ENCODE assay signal across 8 mouse cellular contexts in genomic region chr2:31636742-31637141, GRCm38 (mm10). TPM values are rescaled to one million over a fixed set of nuclear protein-coding genes. Genes with fewer than 3 reads are reported as not detected.
DNase-seq lines count a peak whose midpoint lies in the region; ATAC-seq and TF ChIP-seq lines count a peak whose summit lies in the region.
"Had no signal": no experiment of that assay in that cellular context is flagged by ENCODE, and none has a peak within 500 bp of the region (broad histone marks: within the 10 kb centered on the region; RNA-seq: fewer than 3 reads in every experiment).

No protein-coding gene starts in this region.

- ATAC-seq in lung, postnatal 0 days: no peak
- peak; percentile 64 for ATAC-seq in forebrain, embryonic 13.5 days
- no peak for ATAC-seq in limb, embryonic 14.5 days (ENCODE audit: low FRiP score, low read depth)
- ATAC-seq in CD4-positive, CD25-positive, alpha-beta regulatory T cell, adult 4 months: no peak

- DNase-seq in lung, postnatal 0 days (ENCODE audit: low spot score): no peak
- DNase-seq in lung, postnatal 10 days: no peak
- DNase-seq in limb, embryonic 14.5 days (ENCODE audit: low spot score): no peak
- no peak for DNase-seq in urinary bladder, postnatal 14 days (ENCODE audit: low spot score)
- DNase-seq in spleen, postnatal 10 days (ENCODE audit: low spot score in 2 of 2): no peak

- no peak for TF ChIP-seq CTCF in lung, postnatal 0 days (IDR thresholded peaks at IDR 0.05)

- H3K9me3 ChIP-seq in lung, postnatal 0 days (ENCODE audit: low read length): no peaks in the 10 kb centered on the region
- no peaks in the 10 kb centered on the region for H3K9me3 ChIP-seq in forebrain, embryonic 13.5 days (replicated peaks)
- H3K9me3 ChIP-seq in limb, embryonic 14.5 days (ENCODE audit: control insufficient read depth, low read length): no peaks in the 10 kb centered on the region
- H3K9me3 ChIP-seq: liver, embryonic 15.5 days had no signal

- H3K4me1 ChIP-seq in lung, postnatal 0 days (ENCODE audit: insufficient read depth, low read depth, low read length): peaks cover 2% of the 10 kb centered on the region; the same call in 1 of the 2 replicates
- peaks cover 66% of the 10 kb centered on the region for H3K4me1 ChIP-seq in forebrain, embryonic 13.5 days
- peaks cover 15% of the 10 kb centered on the region for H3K4me1 ChIP-seq in limb, embryonic 14.5 days (ENCODE audit: control insufficient read depth, insufficient read depth, low read length)

- 0 out of 2 replicates have a peak overlapping the region, but pooled peaks have one; percentile 6 for H3K4me3 ChIP-seq in lung, postnatal 0 days (ENCODE audit: low read depth, low read length)
- peak overlapping the region; percentile 36 for H3K4me3 ChIP-seq in forebrain, embryonic 13.5 days
- H3K4me3 ChIP-seq in limb, embryonic 14.5 days (replicated peaks; ENCODE audit: low read length): peak overlapping the region; percentile 27
- H3K4me3 ChIP-seq: liver, embryonic 15.5 days had no signal

- H3K27ac ChIP-seq in lung, postnatal 0 days (ENCODE audit: low read length): no peak overlapping the region
- peak overlapping the region; percentile 35 for H3K27ac ChIP-seq in forebrain, embryonic 13.5 days
- no peak overlapping the region for H3K27ac ChIP-seq in limb, embryonic 14.5 days (replicated peaks; ENCODE audit: low read depth, low read length)
- H3K27ac ChIP-seq: liver, embryonic 15.5 days had no signal

- H3K9ac ChIP-seq in lung, postnatal 0 days (replicated peaks; ENCODE audit: low read depth): no peak overlapping the region
- H3K9ac ChIP-seq in forebrain, embryonic 13.5 days: peak overlapping the region; percentile 52
- H3K9ac ChIP-seq in limb, embryonic 14.5 days (ENCODE audit: low read depth, low read length, severe bottlenecking): no peak overlapping the region; the same call in 1 of the 2 replicates
- H3K9ac ChIP-seq: liver, embryonic 15.5 days had no signal

- no peak overlapping the region for H3K4me2 ChIP-seq in lung, postnatal 0 days (replicated peaks; ENCODE audit: low read depth, low read length)
- H3K4me2 ChIP-seq in forebrain, embryonic 13.5 days: peak overlapping the region; percentile 64
- peak overlapping the region; percentile 36 for H3K4me2 ChIP-seq in limb, embryonic 14.5 days (replicated peaks; ENCODE audit: low read depth, low read length, severe bottlenecking)
- H3K4me2 ChIP-seq: liver, embryonic 15.5 days had no signal

- no peaks in the 10 kb centered on the region for H3K36me3 ChIP-seq in lung, postnatal 0 days (ENCODE audit: insufficient read depth, low read length)
- H3K36me3 ChIP-seq in forebrain, embryonic 13.5 days (ENCODE audit: poor library complexity, severe bottlenecking): no peaks in the 10 kb centered on the region
- no peaks in the 10 kb centered on the region for H3K36me3 ChIP-seq in limb, embryonic 14.5 days (ENCODE audit: control insufficient read depth, insufficient read depth, low read length)
- H3K36me3 ChIP-seq: liver, embryonic 15.5 days had no signal

- TF ChIP-seq POLR2A in limb, embryonic 14.5 days (IDR thresholded peaks at IDR 0.05; ENCODE audit: borderline replicate concordance, extremely low read depth, insufficient read depth, insufficient read length): no peak

- TF ChIP-seq EP300 in lung, postnatal 0 days (IDR thresholded peaks at IDR 0.05): no peak

- WGBS in lung, postnatal 0 days: under 1% methylated on average over 30 of the region's 35 CpGs
- under 1% methylated on average over 33 of the region's 35 CpGs for WGBS in forebrain, embryonic 13.5 days
- WGBS in limb, embryonic 14.5 days: under 1% methylated on average over 32 of the region's 35 CpGs

- peaks cover 90% of the 10 kb centered on the region for H3K27me3 ChIP-seq in lung, postnatal 0 days (replicated peaks; ENCODE audit: insufficient read depth, low read length)
- peaks cover 100% of the 10 kb centered on the region for H3K27me3 ChIP-seq in forebrain, embryonic 13.5 days
- H3K27me3 ChIP-seq in limb, embryonic 14.5 days (ENCODE audit: control insufficient read depth, insufficient read depth, low read length): peaks cover 90% of the 10 kb centered on the region

RNA-seq across cellular contexts. Expression of gene Prdm12, which starts 3.1 kb away (rescaled TPM):
- polyA plus RNA-seq in lung, postnatal 0 days (2015; fragmentation: Nextera tagmentation; extraction: Ambion mirVana): not detected in 2 replicates
- polyA plus RNA-seq in forebrain, embryonic 13.5 days (2015; fragmentation: Nextera tagmentation; extraction: Ambion mirVana): 1.3 and 2.1 TPM in 2 replicates
- 0.03 TPM in 1 of 2 replicates, not detected in the other for polyA plus RNA-seq in limb, embryonic 14.5 days (2012; rRNA removed)
- not detected in 2 replicates for polyA plus RNA-seq in limb, embryonic 14.5 days (2014; fragmentation: Nextera tagmentation; extraction: Ambion mirVana)
- polyA plus RNA-seq in CD4-positive, CD25-positive, alpha-beta regulatory T cell, adult 4 months (2017; shearing (Covaris generic)): not detected
- polyA plus RNA-seq: liver, embryonic 15.5 days had no signal

RNA-seq across cellular contexts. Expression of gene Exosc2, which starts 33.8 kb away (rescaled TPM):
- polyA plus RNA-seq in lung, postnatal 0 days (2015; fragmentation: Nextera tagmentation; extraction: Ambion mirVana): 17.7 and 18.7 TPM in 2 replicates
- 53.2 and 59.2 TPM in 2 replicates for polyA plus RNA-seq in forebrain, embryonic 13.5 days (2015; fragmentation: Nextera tagmentation; extraction: Ambion mirVana)
- 43.4 and 49.7 TPM in 2 replicates for polyA plus RNA-seq in limb, embryonic 14.5 days (2012; rRNA removed)
- 46.6 and 47.6 TPM in 2 replicates for polyA plus RNA-seq in limb, embryonic 14.5 days (2014; fragmentation: Nextera tagmentation; extraction: Ambion mirVana)
- polyA plus RNA-seq in CD4-positive, CD25-positive, alpha-beta regulatory T cell, adult 4 months (2017; shearing (Covaris generic)): 10 to 100 TPM; 43.5 to 65.7 TPM

RNA-seq across cellular contexts. Expression of gene Abl1, which starts 51.4 kb away (rescaled TPM):
- polyA plus RNA-seq in lung, postnatal 0 days (2015; fragmentation: Nextera tagmentation; extraction: Ambion mirVana): 15.6 and 16.3 TPM in 2 replicates
- polyA plus RNA-seq in forebrain, embryonic 13.5 days (2015; fragmentation: Nextera tagmentation; extraction: Ambion mirVana): 25.8 and 30.6 TPM in 2 replicates
- 104 and 128 TPM in 2 replicates for polyA plus RNA-seq in limb, embryonic 14.5 days (2012; rRNA removed)
- 49.0 and 54.9 TPM in 2 replicates for polyA plus RNA-seq in limb, embryonic 14.5 days (2014; fragmentation: Nextera tagmentation; extraction: Ambion mirVana)
- polyA plus RNA-seq in CD4-positive, CD25-positive, alpha-beta regulatory T cell, adult 4 months (2017; shearing (Covaris generic)): 1 to 10 TPM; 6.9 to 8.2 TPM
